Mouse (Mus musculus) thymus, postnatal 10 days (tissue): ENCODE measurements around the gene Tnip3.

Experiments used
- DNase-seq, 2 experiments: peaks; one replicate each; pipeline ENCODE4 v3.0.0; 2021; ENCODE audit warnings: low spot score in 2 of 2

The Tnip3 gene

DNA sequence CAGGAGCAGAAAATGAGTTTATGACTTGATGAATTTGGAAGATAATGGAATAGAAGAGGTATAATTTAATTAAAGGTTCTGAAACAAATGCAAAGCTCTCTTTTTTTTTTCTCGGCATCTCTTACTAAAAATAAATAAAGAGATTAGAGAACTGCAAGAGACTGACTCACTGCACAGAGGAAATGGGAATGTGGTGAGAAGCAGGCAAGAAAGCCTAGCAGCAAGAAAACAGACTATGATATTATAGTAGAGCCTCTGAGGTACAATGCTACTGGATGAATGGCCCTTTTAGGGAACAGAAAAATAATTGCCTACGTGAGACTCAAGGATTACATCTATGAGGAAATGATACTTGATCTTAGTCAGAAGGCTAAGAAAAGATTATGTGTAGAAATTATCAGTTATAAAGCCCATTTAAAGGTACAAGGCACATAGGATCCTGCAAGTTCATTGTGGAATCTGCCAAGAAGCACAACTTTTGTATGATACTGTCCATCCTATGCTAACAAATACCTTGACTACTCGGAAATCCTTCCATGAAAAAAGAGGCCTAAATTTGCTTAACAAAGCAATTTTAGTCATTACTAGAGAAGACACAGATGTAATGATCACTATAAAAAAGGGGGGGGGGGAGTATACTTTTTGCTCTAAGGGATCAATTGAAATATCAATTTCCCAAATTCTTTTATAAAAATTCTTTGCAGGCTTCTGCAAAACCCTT, 60.4 kb downstream of the Tnip3 start:
- no peak for DNase-seq

DNA sequence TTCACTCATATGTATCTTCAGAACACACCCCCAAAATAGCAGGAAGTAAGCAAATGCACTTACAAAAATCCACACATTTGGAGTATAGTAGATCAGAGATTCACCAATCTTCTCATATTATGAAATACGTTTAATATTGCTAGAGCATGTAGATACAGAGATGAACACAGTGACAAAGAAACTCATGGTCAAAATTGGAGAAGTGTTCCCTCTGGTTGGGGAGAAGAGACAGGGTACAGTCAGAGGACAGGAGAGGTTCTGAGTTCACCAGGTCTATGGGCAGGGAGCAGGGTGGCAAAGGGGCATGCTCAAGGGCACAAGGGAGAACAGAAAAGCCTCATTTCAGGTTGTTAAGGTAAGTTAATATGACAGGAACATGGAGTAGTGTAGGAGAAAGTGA, 63.7 kb downstream of the Tnip3 start:
- DNase-seq, result no peak

- no peak for DNase-seq
Measured at GRCm38 (mm10) chr6:65590018-65590417, 64.9 kb downstream of the Tnip3 start.

GRCm38 (mm10) chr6:65594171-65594570, 69.1 kb downstream of the Tnip3 start:
- DNase-seq, result no peak

DNA sequence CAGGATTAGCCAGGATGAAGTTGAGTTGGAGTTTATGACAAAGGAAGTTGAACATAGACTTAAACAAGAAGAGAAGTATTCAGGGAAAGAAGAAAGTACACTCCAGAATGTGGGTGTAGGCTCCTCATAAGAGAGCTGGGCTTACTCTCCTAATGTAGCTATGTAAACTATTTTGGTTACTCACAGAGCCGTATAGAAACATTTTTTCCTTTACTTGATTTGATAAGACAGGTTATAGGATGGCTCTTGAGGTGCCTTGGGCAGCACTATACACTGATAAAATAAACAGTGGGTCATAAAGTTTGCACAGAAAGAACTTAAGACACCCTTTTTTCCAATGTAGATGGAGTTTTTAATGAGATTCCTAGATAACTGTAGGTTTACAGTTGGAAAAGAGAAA, 70.3 kb downstream of the Tnip3 start:
- DNase-seq, result no peak

GRCm38 (mm10) chr6:65597056-65597818, 72.1 kb downstream of the Tnip3 start:
- no peak for DNase-seq

- no peak for DNase-seq
Measured at GRCm38 (mm10) chr6:65598522-65598921, 73.4 kb downstream of the Tnip3 start.

DNA sequence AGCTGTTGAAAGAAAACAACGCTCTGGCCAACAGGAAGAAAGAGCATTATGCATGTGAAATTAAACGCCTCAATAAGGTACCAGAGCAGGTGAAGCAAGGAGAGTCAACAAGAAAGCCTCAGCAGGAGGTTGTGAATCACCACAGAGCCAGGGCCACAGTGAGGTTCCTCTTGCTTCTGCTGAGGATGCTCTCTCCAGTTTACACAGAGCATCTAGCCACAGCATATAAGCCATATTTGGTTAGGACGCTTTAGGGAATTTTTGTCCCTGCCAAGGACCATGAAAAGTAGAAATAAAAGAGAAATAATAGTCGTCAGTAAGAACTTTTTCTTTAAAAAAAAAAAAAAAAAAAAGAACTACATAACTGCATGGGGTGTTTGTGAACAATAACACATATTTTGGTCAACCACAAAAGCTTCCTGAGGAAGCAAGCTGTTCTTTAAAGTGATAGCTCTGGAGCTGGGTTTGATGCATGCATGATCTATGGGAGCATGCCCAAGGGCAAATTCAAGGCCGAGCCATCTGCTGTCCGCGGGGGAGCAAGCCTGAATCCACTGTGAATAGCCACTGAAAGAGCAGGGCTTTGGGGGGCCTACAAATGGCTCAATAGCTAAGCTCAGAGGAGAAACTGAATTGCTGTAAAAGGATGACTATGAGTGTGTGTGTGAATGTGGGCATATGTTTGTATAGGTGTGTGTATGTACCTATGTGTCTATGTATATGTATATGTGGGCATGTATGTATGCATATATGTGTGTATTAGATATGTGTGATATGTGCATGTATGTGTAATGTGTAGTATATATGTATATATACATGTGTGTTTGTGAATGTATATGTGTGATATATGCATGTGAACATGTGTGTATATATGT, 75.0 kb downstream of the Tnip3 start:
- DNase-seq, result peak in 1 of 2 experiments; percentile 6

DNA sequence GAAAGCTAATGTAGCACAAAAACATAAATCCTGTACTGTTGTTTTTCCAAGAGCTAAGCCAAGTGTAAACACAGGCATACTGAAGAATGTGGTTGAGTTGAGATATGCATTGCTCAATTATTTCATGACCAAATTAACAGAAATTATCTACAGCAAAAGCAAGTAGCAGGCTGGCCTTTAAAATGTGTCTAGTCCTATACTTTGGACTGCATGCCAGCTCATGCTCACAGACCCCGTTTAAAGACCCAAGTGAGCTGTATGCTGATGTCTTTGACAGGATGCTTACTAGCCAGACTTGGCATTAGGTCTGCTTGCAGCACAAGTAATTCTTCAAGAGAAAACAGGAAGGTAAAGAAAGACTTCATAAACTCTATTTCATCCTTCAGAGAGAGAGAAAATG, 75.8 kb downstream of the Tnip3 start:
- no peak for DNase-seq

- no peak for DNase-seq
Measured at GRCm38 (mm10) chr6:65605778-65606177, 80.7 kb downstream of the Tnip3 start.

DNA sequence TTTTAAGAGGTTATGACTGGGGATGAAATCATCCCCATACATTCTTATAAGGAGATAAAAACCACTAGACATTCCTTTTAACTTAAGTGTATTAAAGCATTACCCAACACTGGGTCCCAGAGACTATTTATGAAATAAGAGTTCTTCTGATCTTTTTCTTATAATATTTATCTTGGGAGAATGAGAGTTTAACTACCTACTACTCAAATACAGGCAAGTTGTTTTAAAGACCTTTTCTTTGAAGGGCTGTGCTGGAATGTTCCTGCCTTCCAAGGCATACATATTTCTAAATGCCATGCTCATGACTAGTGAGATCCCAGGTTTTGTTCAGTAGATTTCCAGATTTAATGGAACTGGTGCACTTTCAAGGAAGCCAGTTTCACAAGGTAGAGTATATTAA, 81.8 kb downstream of the Tnip3 start:
- DNase-seq, result no peak

GRCm38 (mm10) chr6:65611834-65612233, 86.7 kb downstream of the Tnip3 start:
- no peak for DNase-seq

DNA sequence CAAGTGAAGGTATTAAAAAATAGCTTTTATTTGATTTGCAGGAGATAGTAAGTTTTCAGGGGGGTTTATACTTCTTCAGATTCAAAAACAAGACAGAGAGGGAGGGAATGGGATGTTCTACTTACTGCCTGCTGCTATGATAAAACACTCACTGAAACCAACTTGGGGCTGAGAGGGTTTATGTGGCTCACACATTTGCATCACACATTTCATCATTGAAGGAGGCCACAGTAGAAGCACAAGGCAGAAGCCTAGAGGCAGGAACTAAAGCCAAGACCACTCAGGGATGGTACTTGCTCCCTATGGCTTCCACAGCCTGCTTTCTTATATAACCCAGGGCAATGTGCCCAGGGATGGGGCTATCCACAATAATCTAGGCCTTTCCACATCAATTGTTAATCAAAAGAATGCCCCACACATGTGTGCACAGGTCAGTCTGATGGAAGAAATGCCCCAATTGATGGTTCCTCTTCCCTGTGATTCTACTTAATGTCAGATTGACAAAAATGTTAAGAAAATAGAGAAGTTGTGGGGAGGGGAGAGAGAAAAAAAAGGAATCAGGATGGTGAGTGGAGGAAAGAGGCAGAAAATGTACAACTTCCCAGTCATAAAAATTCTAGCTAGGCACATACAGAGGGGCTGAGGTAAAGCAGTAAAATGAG, 88.9 kb downstream of the Tnip3 start:
- DNase-seq, result no peak

DNA sequence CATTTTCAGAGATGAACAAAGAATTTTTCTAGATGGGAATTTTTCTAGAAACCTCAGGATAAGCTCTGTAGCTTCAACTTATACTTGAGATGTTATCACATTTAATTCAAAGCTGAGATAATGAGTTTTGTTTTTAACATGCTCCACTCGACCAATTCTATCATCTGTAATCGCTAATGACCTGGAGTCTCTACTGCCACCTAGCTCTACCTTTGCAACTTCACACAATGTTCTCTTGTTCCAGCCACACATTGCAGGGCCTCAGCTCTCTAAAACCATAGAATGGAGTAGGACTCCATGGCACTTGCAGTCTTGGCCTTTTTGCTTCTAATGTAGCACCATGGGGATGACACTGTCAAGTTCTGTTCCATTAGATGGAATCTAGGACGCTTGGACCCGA, 90.5 kb downstream of the Tnip3 start:
- no peak for DNase-seq

GRCm38 (mm10) chr6:65621260-65621659, 96.1 kb downstream of the Tnip3 start:
- DNase-seq, result no peak

DNA sequence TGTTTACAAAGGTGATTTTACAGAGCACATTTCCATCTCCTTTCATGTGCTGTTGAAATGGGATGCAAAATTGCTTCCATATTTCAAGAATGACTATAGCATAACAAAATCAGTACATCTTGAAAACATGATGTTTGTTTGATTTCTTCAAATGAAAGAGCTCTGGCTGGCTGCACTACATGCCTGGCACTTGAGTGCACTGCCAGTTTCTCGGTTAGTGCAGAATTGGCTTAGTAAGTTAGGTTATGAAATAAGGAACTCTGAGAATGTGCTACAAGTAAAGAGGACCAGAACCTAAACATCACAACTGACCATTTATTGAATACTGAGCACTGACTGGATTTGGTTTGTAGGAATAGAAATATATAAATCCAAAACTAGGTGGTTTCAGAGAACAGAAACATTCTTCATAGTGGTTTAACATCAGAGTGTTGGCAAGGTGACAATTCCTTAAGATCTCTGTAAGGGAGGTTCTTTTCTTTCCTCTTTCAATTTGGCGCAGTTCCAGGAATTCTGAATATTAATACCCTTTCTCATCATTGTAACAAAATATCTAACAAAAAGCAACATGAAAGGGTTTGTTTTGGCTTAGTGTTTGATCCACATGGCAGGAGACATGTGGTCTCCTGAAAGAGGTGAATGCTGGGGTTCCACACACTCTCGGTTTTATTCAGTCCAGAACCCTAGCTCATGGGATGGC, 98.1 kb downstream of the Tnip3 start:
- no peak for DNase-seq

GRCm38 (mm10) chr6:65630578-65630977, 105.5 kb downstream of the Tnip3 start:
- DNase-seq, result no peak

DNA sequence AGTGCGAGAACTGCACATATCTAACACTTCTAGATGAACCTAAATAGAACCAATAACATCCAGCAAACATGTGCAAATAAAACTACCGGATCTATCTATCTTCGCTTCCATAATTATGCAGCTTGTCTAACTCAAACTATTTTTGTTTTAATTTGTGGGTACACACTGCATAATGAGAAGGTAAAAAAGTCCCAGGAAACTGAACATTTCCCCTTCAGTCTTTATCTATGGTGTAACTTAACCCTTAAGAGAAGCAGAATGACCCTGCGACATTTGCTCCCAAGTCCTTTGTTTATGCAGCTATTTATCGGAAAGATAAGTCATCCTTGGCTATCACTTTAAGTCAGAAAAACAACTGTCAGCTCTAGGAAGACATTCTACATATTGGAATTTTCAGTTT, 107.1 kb downstream of the Tnip3 start:
- DNase-seq, result no peak

- no peak for DNase-seq
Measured at GRCm38 (mm10) chr6:65642431-65642830, 117.3 kb downstream of the Tnip3 start.

DNA sequence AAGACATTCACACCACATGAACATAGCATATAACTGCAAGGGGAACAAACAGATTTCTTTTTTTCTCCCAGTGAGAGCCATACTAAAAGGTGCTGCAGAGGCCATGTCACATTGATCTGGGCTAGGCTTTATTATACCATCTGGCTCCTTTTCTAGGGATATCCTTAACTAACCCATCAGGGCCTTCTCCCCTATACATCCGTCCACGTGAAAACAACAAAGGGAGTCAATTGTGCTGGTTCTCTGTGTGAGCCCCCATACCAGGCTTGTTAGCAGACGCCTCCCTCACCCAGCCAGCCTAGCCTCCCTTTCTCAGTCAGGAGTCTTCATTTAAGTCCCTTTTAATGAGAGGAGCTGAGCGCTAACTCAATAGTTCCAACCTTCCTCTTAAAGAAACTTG, 119.0 kb downstream of the Tnip3 start:
- DNase-seq, result no peak

DNA sequence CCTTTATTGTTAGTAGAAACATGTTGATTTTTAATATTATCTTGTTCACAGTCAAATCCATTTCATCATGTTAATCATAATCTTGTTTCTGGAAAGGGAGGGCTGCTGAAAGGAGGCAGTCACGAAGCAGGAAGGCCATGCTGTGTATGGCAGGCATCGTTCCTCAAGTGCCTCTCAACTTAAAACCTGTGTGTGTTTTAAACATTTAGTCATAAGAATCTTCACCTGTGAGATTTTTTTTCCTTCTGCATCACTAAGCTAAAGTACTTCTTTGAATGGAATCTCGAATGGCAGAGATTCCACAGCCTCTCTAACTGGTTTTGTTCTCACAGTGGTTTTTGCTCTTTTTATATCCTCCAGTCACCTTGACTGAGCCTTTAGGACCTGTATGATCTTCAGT, 121.3 kb downstream of the Tnip3 start:
- no peak for DNase-seq
